Mouse (Mus musculus) C2C12 (cell line): ENCODE results near the gene Itpr1.

Experiments used
- CEBPB ChIP-seq: IDR thresholded peaks from one replicate; pipeline ENCODE4 v1.6.1; 2011; ENCODE audit warnings: low read depth, mild to moderate bottlenecking, control low read depth, moderate library complexity
- CTCF ChIP-seq: IDR thresholded peaks from one replicate; pipeline ENCODE4 v1.5.1; 2011; ENCODE audit not compliant: control insufficient read depth, insufficient read depth, insufficient read length
- MAX ChIP-seq: IDR thresholded peaks from one replicate; pipeline ENCODE4 v1.6.1; 2011; ENCODE audit warnings: mild to moderate bottlenecking, control low read depth
- MYOD1 ChIP-seq: IDR thresholded peaks from one replicate; pipeline ENCODE4 v1.6.1; 2011; ENCODE audit warnings: low read depth; ENCODE audit not compliant: control insufficient read depth, insufficient read length
- MYOG ChIP-seq: IDR thresholded peaks from one replicate; pipeline ENCODE4 v1.6.1; 2011; ENCODE audit not compliant: control insufficient read depth, insufficient read length; ENCODE audit errors: extremely low read depth
- USF1 ChIP-seq: IDR thresholded peaks from one replicate; pipeline ENCODE4 v1.6.1; 2011; ENCODE audit warnings: low read depth, mild to moderate bottlenecking, control low read depth, moderate library complexity

- TF ChIP-seq USF1, result no peak
- no peak for TF ChIP-seq CTCF
- TF ChIP-seq MYOD1, result no peak
- no peak for TF ChIP-seq MAX
- TF ChIP-seq CEBPB, result no peak
- TF ChIP-seq MYOG, result no peak
Observed at GRCm38 (mm10) chr6:108397956-108398355, 185.1 kb downstream of the Itpr1 start.
